Mouse (Mus musculus): ENCODE data around the gene Gmeb2.

GRCm38 (mm10) chr2:181237251-181238014 is 50.4 kb downstream of the Gmeb2 start:
- no peak for TF ChIP-seq CTCF (IDR thresholded peaks at IDR 0.05; ENCODE audit: insufficient read depth, low read length)
- TF ChIP-seq POLR2A (IDR thresholded peaks at IDR 0.05; ENCODE audit: borderline replicate concordance, extremely low read depth, low read depth, low read length), result peak; percentile 7; the same call in 1 of the 2 replicates
